Mouse (Mus musculus) G1E (cell line): Measurements from ENCODE around the gene Surf6.

Source experiments
- CTCF ChIP-seq: IDR thresholded peaks from 2 replicates; pipeline ENCODE4 v1.5.1; 2012; ENCODE audit warnings: low read depth, low read length, inconsistent platforms, mixed read lengths
- GATA1 ChIP-seq: IDR thresholded peaks from 2 replicates; pipeline ENCODE4 v1.6.1; 2012; ENCODE audit warnings: borderline replicate concordance, low read length, inconsistent platforms, mixed read lengths
- GATA2 ChIP-seq: IDR thresholded peaks from 2 replicates; pipeline ENCODE4 v1.6.1; 2012; ENCODE audit warnings: low read depth, low read length, inconsistent platforms, borderline replicate concordance
- POLR2AphosphoS5 ChIP-seq: IDR thresholded peaks from 2 replicates; pipeline ENCODE4 v1.6.1; 2012; ENCODE audit warnings: low read depth, low read length, inconsistent platforms; ENCODE audit not compliant: insufficient replicate concordance
- TAL1 ChIP-seq: conservative IDR thresholded peaks from 2 replicates; pipeline ENCODE4 v1.6.1; 2012; ENCODE audit warnings: low read depth, low read length, inconsistent platforms, mixed read lengths

- no peak for TF ChIP-seq CTCF
- no peak for TF ChIP-seq GATA2
- no peak for TF ChIP-seq POLR2AphosphoS5
- TF ChIP-seq GATA1: no peak
- TF ChIP-seq TAL1: no peak
Measured at GRCm38 (mm10) chr2:26908710-26909386, 6.2 kb upstream of the Surf6 start.
